Mouse (Mus musculus) forebrain, embryonic 16.5 days (tissue): ENCODE data around the gene Lrmda. TPM values are rescaled to one million over a fixed set of nuclear protein-coding genes. Genes with fewer than 3 reads are reported as not detected.
A peak's percentile ranks its signal among the peaks of the same experiment; 100 is the strongest.

Experiments used
- ATAC-seq: fragments of 200-750 bp; cut with Nextera tagmentation; 2 replicates; pipeline ENCODE4 v1.8.0; 2017; ENCODE audit warnings: mild to moderate bottlenecking, moderate library complexity
- H3K27ac ChIP-seq: fragments of 300-500 bp; sonication (generic); 2 replicates; pipeline ENCODE4 v1.5.1; 2014; ENCODE audit warnings: low read length, control low read depth
- H3K27me3 ChIP-seq: fragments of 300-500 bp; sonication (generic); replicated peaks from 2 replicates; pipeline ENCODE4 v1.6.1; 2014; ENCODE audit warnings: low read length; ENCODE audit not compliant: control insufficient read depth, insufficient read depth
- H3K36me3 ChIP-seq: fragments of 300-500 bp; sonication (generic); 2 replicates; pipeline ENCODE4 v1.6.1; 2014; ENCODE audit not compliant: control insufficient read depth, insufficient read depth
- H3K4me1 ChIP-seq: fragments of 300-500 bp; sonication (generic); replicated peaks from 2 replicates; pipeline ENCODE4 v1.6.1; 2014; ENCODE audit warnings: low read length; ENCODE audit not compliant: control insufficient read depth, insufficient read depth
- H3K4me2 ChIP-seq: fragments of 300-500 bp; sonication (generic); 2 replicates; pipeline ENCODE4 v1.6.1; 2014; ENCODE audit warnings: mild to moderate bottlenecking, low read length, control low read depth
- H3K4me3 ChIP-seq: fragments of 300-500 bp; sonication (generic); replicated peaks from 2 replicates; pipeline ENCODE4 v1.5.1; 2014; ENCODE audit warnings: mild to moderate bottlenecking, low read length, control low read depth
- H3K9ac ChIP-seq: fragments of 300-500 bp; sonication (generic); replicated peaks from 2 replicates; pipeline ENCODE4 v1.6.1; 2014; ENCODE audit warnings: low read depth, low read length, control low read depth
- H3K9me3 ChIP-seq: fragments of 300-500 bp; sonication (generic); 2 replicates; pipeline ENCODE4 v1.6.1; 2016; ENCODE audit warnings: low read length; ENCODE audit not compliant: control insufficient read depth
- WGBS: fragments of 180-500 bp; shearing (Covaris S2); extraction: QIAGEN DNeasy Blood & Tissue Kit; methylation state at CpG from one replicate; pipeline ENCODE4 v1.1.7; 2014; 5-methylcytosine and 5-hydroxymethylcytosine counted together
- polyA plus RNA-seq: library from polyadenylated mRNA; unstranded; fragments of >200 nt; fragmentation: Nextera tagmentation; extraction: Ambion mirVana; gene quantifications from 2 replicates; pipeline ENCODE4 v1.2.1, GENCODE M21; 2015

The Lrmda gene
- polyA plus RNA-seq, 1 experiment from 2014 or later: not detected

DNA sequence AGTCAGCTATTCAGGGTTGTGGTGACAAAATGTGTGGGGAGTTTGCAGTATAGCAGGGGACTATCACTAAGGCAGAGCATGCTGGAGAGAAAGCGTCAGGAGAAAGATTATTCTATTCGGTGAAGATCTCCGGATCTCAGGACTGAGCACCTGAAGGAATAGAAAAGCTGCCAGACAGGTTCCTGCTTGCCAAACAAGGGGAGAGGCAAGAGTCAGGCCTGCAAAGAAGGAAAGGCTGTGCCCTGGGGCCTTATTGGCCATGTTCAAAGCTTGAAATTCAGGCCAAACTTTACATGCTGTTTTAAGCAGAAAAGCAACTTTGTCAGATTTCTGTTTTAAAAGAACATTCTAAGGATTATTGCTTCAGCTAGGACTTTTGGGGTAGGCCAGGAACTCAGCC lies 789.7 kb downstream of the Lrmda start:
- H3K4me3 ChIP-seq: no peak overlapping the region
- no peaks in the 10 kb centered on the region for H3K36me3 ChIP-seq
- no peak overlapping the region for H3K4me2 ChIP-seq
- WGBS: 45% methylated on average over 3 of the region's 3 CpGs
- H3K9me3 ChIP-seq: no peaks in the 10 kb centered on the region
- H3K9ac ChIP-seq: no peak overlapping the region
- peaks cover 16% of the 10 kb centered on the region for H3K27me3 ChIP-seq
- peaks cover 8% of the 10 kb centered on the region; the same call in 1 of the 2 replicates for H3K4me1 ChIP-seq
- H3K27ac ChIP-seq: no peak overlapping the region
- no peak for ATAC-seq

DNA sequence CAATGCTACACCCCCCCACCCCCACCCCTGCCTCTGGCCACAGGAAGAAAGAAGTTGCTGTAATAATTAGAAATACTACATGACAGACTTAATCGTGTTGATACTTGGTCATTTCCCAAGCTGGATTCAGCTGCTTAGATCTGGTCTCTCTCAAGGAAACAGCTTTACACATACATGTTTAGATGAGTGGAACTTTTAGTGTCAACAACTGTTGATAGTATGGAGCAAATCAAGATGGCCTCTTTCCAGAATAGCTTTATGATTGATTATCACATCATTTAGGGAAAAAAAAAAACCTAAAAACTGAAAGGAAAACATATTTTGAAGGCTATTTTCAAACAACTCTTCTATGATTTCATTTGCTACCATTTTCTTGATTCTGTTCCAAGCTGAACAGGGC lies 791.0 kb downstream of the Lrmda start:
- Histone ChIP-seq H3K27ac (no peak overlapping the region), H3K9ac (no peak overlapping the region), H3K4me1 (peaks cover 8% of the 10 kb centered on the region; the same call in 1 of the 2 replicates), H3K4me2 (no peak overlapping the region), H3K27me3 (peaks cover 16% of the 10 kb centered on the region), H3K36me3 (no peaks in the 10 kb centered on the region), H3K4me3 (no peak overlapping the region), H3K9me3 (no peaks in the 10 kb centered on the region)
- ATAC-seq: no peak
- WGBS: 64% methylated on average over 1 of the region's 1 CpGs

DNA sequence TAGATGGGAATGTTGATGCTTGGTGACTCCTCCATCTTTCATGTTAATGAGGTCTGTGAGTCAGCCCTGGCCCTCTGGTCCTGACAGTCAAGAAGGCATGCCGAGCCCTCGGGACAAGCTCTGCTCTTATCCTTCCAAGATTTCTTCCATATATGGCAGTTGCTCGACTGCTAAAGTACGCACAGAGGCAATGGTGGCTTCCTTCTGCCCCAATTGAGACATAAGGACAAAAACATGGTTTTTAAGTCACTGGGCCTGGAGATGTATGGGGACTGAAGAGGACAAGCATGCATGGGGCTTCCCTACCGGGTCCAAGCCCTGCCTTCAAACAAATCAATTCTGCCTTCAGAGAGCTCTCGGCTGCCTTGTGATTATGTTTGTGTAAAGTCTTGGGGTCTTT lies 793.3 kb downstream of the Lrmda start:
- no peak overlapping the region for H3K4me2 ChIP-seq
- peaks cover 7% of the 10 kb centered on the region; the same call in 1 of the 2 replicates for H3K27me3 ChIP-seq
- H3K27ac ChIP-seq: no peak overlapping the region
- H3K9me3 ChIP-seq: no peaks in the 10 kb centered on the region
- WGBS: 23% methylated on average over 6 of the region's 6 CpGs
- ATAC-seq: no peak
- H3K36me3 ChIP-seq: no peaks in the 10 kb centered on the region
- peaks cover 4% of the 10 kb centered on the region; the same call in 1 of the 2 replicates for H3K4me1 ChIP-seq
- no peak overlapping the region for H3K9ac ChIP-seq
- H3K4me3 ChIP-seq: no peak overlapping the region

DNA sequence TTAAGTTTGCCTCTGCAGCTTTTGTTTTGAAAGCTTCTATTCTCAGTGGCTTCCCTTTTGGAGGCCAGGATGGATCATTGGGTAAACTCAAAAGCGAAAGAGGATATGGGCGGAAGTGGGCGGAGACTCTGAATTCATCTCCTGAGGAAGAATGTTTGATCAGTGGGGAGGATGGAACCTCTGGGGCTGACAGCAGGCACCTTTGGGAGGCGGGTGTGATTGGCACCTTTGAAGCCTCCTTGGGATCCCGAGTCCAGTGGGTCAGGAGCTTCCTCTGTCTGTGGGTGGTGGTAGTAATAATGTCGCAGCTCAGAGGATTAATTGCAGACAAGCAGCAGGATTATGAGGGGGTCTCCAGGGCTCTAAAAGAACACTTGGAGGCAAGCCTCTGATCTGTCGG lies 793.9 kb downstream of the Lrmda start:
- WGBS: 15% methylated on average over 7 of the region's 7 CpGs
- Histone ChIP-seq H3K4me2 (0 out of 2 replicates have a peak overlapping the region, but pooled peaks have one; percentile 17), H3K27ac (no peak overlapping the region), H3K4me3 (no peak overlapping the region), H3K9ac (no peak overlapping the region), H3K36me3 (no peaks in the 10 kb centered on the region), H3K9me3 (no peaks in the 10 kb centered on the region), H3K4me1 (no peaks in the 10 kb centered on the region; the same call in 1 of the 2 replicates), H3K27me3 (peaks cover 7% of the 10 kb centered on the region; the same call in 1 of the 2 replicates)
- ATAC-seq: no peak

DNA sequence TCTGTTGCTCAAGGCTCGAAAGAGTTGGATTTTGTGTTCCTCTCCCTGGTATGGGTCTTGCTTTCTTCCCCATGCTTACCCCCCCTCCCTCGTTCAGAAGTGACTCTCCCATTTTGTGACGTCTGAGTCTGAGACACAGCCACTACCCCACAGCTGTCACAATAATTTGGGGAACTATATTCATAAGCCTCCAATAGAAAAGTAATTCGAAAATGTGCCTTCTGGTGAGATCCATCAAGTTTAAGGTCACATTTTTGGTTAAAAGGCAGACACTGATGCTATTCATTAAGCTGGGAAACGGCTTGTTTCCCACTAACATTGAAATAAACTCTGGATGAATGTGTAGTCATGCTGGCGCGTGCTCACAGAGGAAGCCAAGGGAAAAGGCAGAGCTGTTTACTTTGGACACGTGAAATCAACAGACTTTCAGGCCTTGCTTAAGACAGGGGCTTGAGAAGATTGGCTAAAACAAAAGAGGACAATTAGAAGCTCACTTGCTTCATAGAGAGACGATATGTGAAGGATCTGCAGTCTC lies 795.4 kb downstream of the Lrmda start:
- Histone ChIP-seq H3K27me3 (peaks cover 7% of the 10 kb centered on the region; the same call in 1 of the 2 replicates), H3K4me2 (no peak overlapping the region), H3K4me3 (no peak overlapping the region), H3K9me3 (no peaks in the 10 kb centered on the region), H3K9ac (no peak overlapping the region), H3K36me3 (no peaks in the 10 kb centered on the region), H3K27ac (no peak overlapping the region), H3K4me1 (no peaks in the 10 kb centered on the region)
- ATAC-seq: no peak
- 57% methylated on average over 9 of the region's 9 CpGs for WGBS

DNA sequence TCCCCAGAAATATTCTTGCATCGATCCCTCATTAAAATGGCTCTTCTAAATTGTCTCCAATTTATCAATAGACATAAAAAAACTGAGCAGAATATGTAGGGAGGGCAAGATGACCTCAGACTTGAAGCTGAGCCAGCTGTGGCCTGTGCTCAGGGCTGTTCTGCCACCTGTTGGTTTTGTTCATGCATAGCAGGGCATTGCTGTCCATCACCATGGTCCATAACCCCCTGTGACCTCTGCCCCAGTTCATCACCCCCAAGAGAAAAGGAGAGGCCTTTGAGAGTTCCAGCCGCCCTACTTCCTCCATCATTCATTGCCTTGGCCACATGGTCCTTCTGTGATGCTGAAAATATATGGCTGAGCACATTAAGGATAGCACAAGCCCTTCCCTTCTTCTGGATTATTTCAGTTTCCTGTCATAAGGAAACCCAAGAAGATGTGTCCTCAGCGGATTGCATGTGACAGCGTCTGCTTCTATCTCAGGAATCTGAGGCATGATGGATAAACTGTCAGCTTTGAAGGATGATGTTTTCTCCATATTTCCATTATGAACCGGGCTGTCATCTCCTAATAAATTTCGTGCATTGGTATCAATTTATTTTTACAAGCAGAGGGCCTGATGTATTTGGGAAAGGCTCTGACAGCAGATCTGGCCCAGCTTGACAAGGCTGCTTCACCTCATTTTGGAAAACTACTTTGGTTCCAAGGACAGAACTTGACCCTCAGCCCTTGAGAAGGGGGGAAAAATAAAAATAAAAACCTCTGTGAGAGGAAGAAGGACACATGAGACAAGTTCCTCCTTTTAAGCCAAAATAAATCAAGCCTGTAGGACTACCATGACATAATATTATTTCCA lies 798.1 kb downstream of the Lrmda start:
- no peak overlapping the region for H3K4me3 ChIP-seq
- no peak overlapping the region for H3K9ac ChIP-seq
- WGBS: 71% methylated on average over 6 of the region's 6 CpGs
- ATAC-seq: no peak
- 0 out of 2 replicates have a peak, but pooled peaks cover 7% of the 10 kb centered on the region for H3K27me3 ChIP-seq
- no peaks in the 10 kb centered on the region for H3K36me3 ChIP-seq
- no peak overlapping the region for H3K27ac ChIP-seq
- H3K4me1 ChIP-seq: no peaks in the 10 kb centered on the region
- H3K4me2 ChIP-seq: no peak overlapping the region
- H3K9me3 ChIP-seq: no peaks in the 10 kb centered on the region

DNA sequence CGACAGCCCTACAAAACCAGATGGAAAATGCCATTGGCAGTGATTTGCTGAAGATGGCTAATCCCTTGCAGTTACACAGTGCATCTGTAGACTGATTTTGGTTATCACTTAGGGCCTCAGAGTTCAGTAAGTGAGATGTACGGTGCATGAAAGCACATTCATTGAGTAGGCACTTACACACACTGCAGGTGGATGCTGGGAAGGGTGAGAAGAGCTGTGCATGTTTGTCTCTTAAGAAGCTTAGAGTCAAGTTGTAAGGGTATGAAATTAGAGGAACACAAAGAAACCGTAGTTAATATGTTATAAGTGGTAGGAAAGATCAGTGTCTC lies 798.7 kb downstream of the Lrmda start:
- H3K4me2 ChIP-seq: no peak overlapping the region
- H3K27me3 ChIP-seq: 0 out of 2 replicates have a peak, but pooled peaks cover 7% of the 10 kb centered on the region
- no peak for ATAC-seq
- H3K9ac ChIP-seq: no peak overlapping the region
- no peak overlapping the region for H3K4me3 ChIP-seq
- no peaks in the 10 kb centered on the region for H3K4me1 ChIP-seq
- H3K27ac ChIP-seq: no peak overlapping the region
- H3K9me3 ChIP-seq: no peaks in the 10 kb centered on the region
- 40% methylated on average over 3 of the region's 3 CpGs for WGBS
- no peaks in the 10 kb centered on the region for H3K36me3 ChIP-seq

DNA sequence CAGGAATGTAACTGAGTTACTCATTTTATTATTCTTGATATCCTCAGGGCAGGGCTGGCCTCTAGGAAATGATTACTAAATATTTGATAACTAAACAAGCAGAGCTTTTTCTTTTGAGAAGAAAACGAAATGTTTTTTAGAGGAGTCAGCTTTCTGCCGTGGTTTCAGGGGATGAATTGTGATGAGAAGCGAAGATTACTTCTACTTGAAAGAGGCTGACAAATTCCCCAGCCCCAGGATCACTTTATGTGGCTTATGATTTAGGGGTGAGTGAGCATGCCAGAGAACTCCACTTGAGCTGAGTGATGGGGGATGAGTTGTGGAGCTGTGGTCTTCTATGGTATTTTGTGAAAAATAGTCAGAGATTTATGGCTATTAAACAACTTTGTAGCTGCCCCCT lies 803.4 kb downstream of the Lrmda start:
- 75% methylated on average over 3 of the region's 3 CpGs for WGBS
- H3K9ac ChIP-seq: no peak overlapping the region
- no peak overlapping the region for H3K4me2 ChIP-seq
- H3K4me3 ChIP-seq: no peak overlapping the region
- no peaks in the 10 kb centered on the region for H3K9me3 ChIP-seq
- H3K27me3 ChIP-seq: no peaks in the 10 kb centered on the region
- no peak overlapping the region for H3K27ac ChIP-seq
- H3K36me3 ChIP-seq: no peaks in the 10 kb centered on the region
- ATAC-seq: no peak
- H3K4me1 ChIP-seq: no peaks in the 10 kb centered on the region

DNA sequence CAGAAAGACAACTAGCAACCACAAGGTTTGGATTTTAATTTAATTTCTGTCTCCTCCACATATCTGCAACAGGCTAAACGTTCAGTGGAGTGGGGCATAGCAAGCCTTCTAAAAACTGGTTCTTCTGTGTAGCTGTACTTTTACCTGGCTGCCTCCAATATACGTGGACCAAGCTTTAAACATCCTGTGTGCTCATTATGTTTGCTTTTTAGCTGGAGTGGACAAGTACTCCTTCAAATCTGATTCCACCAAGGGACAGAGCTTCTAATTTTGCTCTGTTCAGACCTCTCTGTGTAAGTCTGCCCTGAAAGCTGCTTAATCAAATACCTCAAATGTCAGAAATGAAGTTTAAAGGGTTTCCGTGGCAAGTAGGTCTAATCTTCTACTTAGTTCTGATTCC lies 807.3 kb downstream of the Lrmda start:
- ATAC-seq: no peak
- no peak overlapping the region for H3K9ac ChIP-seq
- no peak overlapping the region for H3K27ac ChIP-seq
- H3K9me3 ChIP-seq: no peaks in the 10 kb centered on the region
- no peaks in the 10 kb centered on the region for H3K36me3 ChIP-seq
- no peak overlapping the region for H3K4me3 ChIP-seq
- H3K4me2 ChIP-seq: no peak overlapping the region
- no peaks in the 10 kb centered on the region for H3K27me3 ChIP-seq
- H3K4me1 ChIP-seq: no peaks in the 10 kb centered on the region
- WGBS: 80% methylated on average over 3 of the region's 3 CpGs
